9 mouse cellular contexts compared by ENCODE assay signal in genomic region chr4:34882291-34882769, GRCm38 (mm10). TPM values are rescaled to one million over a fixed set of nuclear protein-coding genes. Genes with fewer than 3 reads are reported as not detected.
DNase-seq lines count a peak whose midpoint lies in the region; ATAC-seq and TF ChIP-seq lines count a peak whose summit lies in the region.
"Had no signal": no experiment of that assay in that cellular context is flagged by ENCODE, and none has a peak within 500 bp of the region (broad histone marks: within the 10 kb centered on the region; RNA-seq: fewer than 3 reads in every experiment).

No protein-coding gene starts in this region.

- no peaks in the 10 kb centered on the region for H3K9me3 ChIP-seq in lung, postnatal 0 days (ENCODE audit: low read length)

- TF ChIP-seq POLR2A in cortical plate, adult 2 months (IDR thresholded peaks at IDR 0.05; ENCODE audit: extremely low read depth, insufficient read depth, low read length), result no peak

- intact Hi-C loops in gastrocnemius, postnatal 14 days (cut with DNase I; ENCODE audit: low total_unique reads), result no loop called here

- peak; percentile 73 for ATAC-seq in lung, postnatal 0 days

- peak overlapping the region; percentile 56 for H3K4me2 ChIP-seq in lung, postnatal 0 days (replicated peaks; ENCODE audit: low read depth, low read length)

- H3K36me3 ChIP-seq in lung, postnatal 0 days (ENCODE audit: insufficient read depth, low read length), result no peaks in the 10 kb centered on the region

- peak overlapping the region; percentile 82 for H3K9ac ChIP-seq in lung, postnatal 0 days (replicated peaks; ENCODE audit: low read depth)

- peak overlapping the region; percentile 77 for H3K4me3 ChIP-seq in cortical plate, adult 2 months (ENCODE audit: insufficient read depth, low read length)
- peak overlapping the region; percentile 99 for H3K4me3 ChIP-seq in lung, postnatal 0 days (ENCODE audit: low read depth, low read length)

- no peak for TF ChIP-seq CTCF in cortical plate, adult 2 months (IDR thresholded peaks at IDR 0.05; ENCODE audit: extremely low read depth, insufficient read depth, low read length)
- no peak for TF ChIP-seq CTCF in lung, postnatal 0 days (IDR thresholded peaks at IDR 0.05)

- no peak for TF ChIP-seq EP300 in lung, postnatal 0 days (IDR thresholded peaks at IDR 0.05)

- H3K4me1 ChIP-seq in cortical plate, adult 2 months (ENCODE audit: control insufficient read depth, insufficient read depth, low read length), result peaks cover 2% of the 10 kb centered on the region; the same call in 1 of the 2 replicates
- peaks cover 12% of the 10 kb centered on the region; the same call in 1 of the 2 replicates for H3K4me1 ChIP-seq in lung, postnatal 0 days (ENCODE audit: insufficient read depth, low read depth, low read length)

- peak; percentile 31 for DNase-seq in urinary bladder, postnatal 14 days (ENCODE audit: low spot score)
- DNase-seq in urinary bladder, adult 2 months (ENCODE audit: low spot score), result no peak
- peak; percentile 37 for DNase-seq in gastrocnemius, postnatal 14 days
- peak; percentile 73 to 82 for DNase-seq in kidney, postnatal 4 days
- DNase-seq in lung, postnatal 0 days (ENCODE audit: low spot score), result peak; percentile 77
- DNase-seq in ovary, postnatal 36 days (ENCODE audit: low spot score), result peak; percentile 62
- peak; percentile 59 to 71 for DNase-seq in thymus, postnatal 36 days

- no peaks in the 10 kb centered on the region for H3K27me3 ChIP-seq in lung, postnatal 0 days (replicated peaks; ENCODE audit: insufficient read depth, low read length)

- 0% methylated on average over 34 of the region's 58 CpGs for WGBS in lung, postnatal 0 days

- H3K27ac ChIP-seq in cortical plate, adult 2 months (ENCODE audit: insufficient read depth, low read length), result peak overlapping the region; percentile 97
- peak overlapping the region; percentile 96 for H3K27ac ChIP-seq in lung, postnatal 0 days (ENCODE audit: low read length)

RNA-seq across cellular contexts. Expression of gene Zfp292, which starts 0.4 kb away (rescaled TPM):
- 5.8 and 7.9 TPM in 2 replicates for polyA plus RNA-seq in urinary bladder, adult 2 months (2012; rRNA removed)
- polyA plus RNA-seq in cortical plate, adult 2 months (2012; rRNA removed), result 7.3 and 8.0 TPM in 2 replicates
- total RNA-seq in gastrocnemius, postnatal 14 days (2021), result 1 to 10 TPM; 8.6 to 8.8 TPM
- polyA plus RNA-seq in lung, postnatal 0 days (2015; fragmentation: Nextera tagmentation; extraction: Ambion mirVana), result 9.0 and 10.3 TPM in 2 replicates

RNA-seq across cellular contexts. Expression of gene Cga, which starts 11.2 kb away (rescaled TPM):
- not detected in 2 replicates for polyA plus RNA-seq in urinary bladder, adult 2 months (2012; rRNA removed)
- polyA plus RNA-seq in cortical plate, adult 2 months (2012; rRNA removed), result not detected in 2 replicates
- total RNA-seq in gastrocnemius, postnatal 14 days (2021), result not detected
- not detected in 2 replicates for polyA plus RNA-seq in lung, postnatal 0 days (2015; fragmentation: Nextera tagmentation; extraction: Ambion mirVana)
- total RNA-seq: hematopoietic stem cell, adult 5-6 weeks had no signal
